Mouse (Mus musculus) hindbrain, embryonic 11.5 days (tissue): Measurements from ENCODE around the gene Epha3. TPM values are rescaled to one million over a fixed set of nuclear protein-coding genes. Genes with fewer than 3 reads are reported as not detected.

Source experiments
- ATAC-seq: fragments of 200-750 bp; cut with Nextera tagmentation; 2 replicates; pipeline ENCODE4 v1.8.0; 2017; ENCODE audit warnings: mild to moderate bottlenecking, moderate TSS enrichment, moderate library complexity; ENCODE audit not compliant: low FRiP score
- DNase-seq: peaks from one replicate; pipeline ENCODE4 v3.0.0-alpha.2; 2015; ENCODE audit warnings: low spot score
- H3K27ac ChIP-seq: fragments of 300-500 bp; sonication (generic); 2 replicates; pipeline ENCODE4 v1.5.1; 2014; ENCODE audit warnings: mild to moderate bottlenecking, low read depth, low read length
- H3K27me3 ChIP-seq: fragments of 300-500 bp; sonication (generic); 2 replicates; pipeline ENCODE4 v1.6.1; 2014; ENCODE audit warnings: mild to moderate bottlenecking, low read length, moderate library complexity, mixed read lengths; ENCODE audit not compliant: control insufficient read depth, insufficient read depth
- H3K36me3 ChIP-seq: fragments of 300-500 bp; sonication (generic); 2 replicates; pipeline ENCODE4 v1.6.1; 2014; ENCODE audit warnings: mild to moderate bottlenecking, low read length, moderate library complexity, mixed read lengths; ENCODE audit not compliant: control insufficient read depth, insufficient read depth
- H3K4me1 ChIP-seq: fragments of 300-500 bp; sonication (generic); replicated peaks from 2 replicates; pipeline ENCODE4 v1.6.1; 2014; ENCODE audit warnings: low read length, mixed read lengths; ENCODE audit not compliant: control insufficient read depth, insufficient read depth
- H3K4me2 ChIP-seq: fragments of 300-500 bp; sonication (generic); replicated peaks from 2 replicates; pipeline ENCODE4 v1.6.1; 2014; ENCODE audit warnings: mild to moderate bottlenecking, low read depth, low read length
- H3K4me3 ChIP-seq: fragments of 300-500 bp; sonication (generic); 2 replicates; pipeline ENCODE4 v1.5.1; 2014; ENCODE audit warnings: low read depth, low read length
- H3K9ac ChIP-seq: fragments of 300-500 bp; sonication (generic); 2 replicates; pipeline ENCODE4 v1.6.1; 2014; ENCODE audit warnings: low read depth, low read length
- H3K9me3 ChIP-seq: fragments of 300-500 bp; sonication (generic); 2 replicates; pipeline ENCODE4 v1.6.1; 2016; ENCODE audit warnings: low read length; ENCODE audit not compliant: control insufficient read depth
- WGBS: fragments of 180-500 bp; shearing (Covaris S2); extraction: QIAGEN DNeasy Blood & Tissue Kit; methylation state at CpG from one replicate; pipeline ENCODE4 v1.1.7; 2014; 5-methylcytosine and 5-hydroxymethylcytosine counted together
- polyA plus RNA-seq: library from polyadenylated mRNA; unstranded; fragments of >200 nt; fragmentation: Nextera tagmentation; extraction: Ambion mirVana; gene quantifications from 2 replicates; pipeline ENCODE4 v1.2.1, GENCODE M21; 2014

Epha3 gene
- polyA plus RNA-seq, 1 experiment from 2014 or later = 68.6 TPM

GRCm38 (mm10) chr16:63777811-63778210, 86.2 kb downstream of the Epha3 start:
- Histone ChIP-seq H3K9ac (no peak overlapping the region), H3K27me3 (no peaks in the 10 kb centered on the region), H3K27ac (no peak overlapping the region), H3K4me3 (no peak overlapping the region), H3K4me2 (no peak overlapping the region), H3K9me3 (no peaks in the 10 kb centered on the region), H3K4me1 (no peaks in the 10 kb centered on the region), H3K36me3 (no peaks in the 10 kb centered on the region)
- 62% methylated on average over 1 of the region's 1 CpGs for WGBS
- ATAC-seq (no peak), DNase-seq (no peak)

GRCm38 (mm10) chr16:63772566-63772965, 91.4 kb downstream of the Epha3 start:
- H3K27ac ChIP-seq = no peak overlapping the region
- H3K4me1 ChIP-seq = no peaks in the 10 kb centered on the region
- H3K4me3 ChIP-seq = no peak overlapping the region
- DNase-seq (no peak), ATAC-seq (no peak)
- WGBS = 85% methylated on average over 3 of the region's 3 CpGs
- H3K4me2 ChIP-seq = no peak overlapping the region
- no peak overlapping the region for H3K9ac ChIP-seq
- H3K9me3 ChIP-seq = no peaks in the 10 kb centered on the region
- H3K27me3 ChIP-seq = no peaks in the 10 kb centered on the region
- H3K36me3 ChIP-seq = no peaks in the 10 kb centered on the region

GRCm38 (mm10) chr16:63767589-63767988, 96.4 kb downstream of the Epha3 start:
- ATAC-seq (no peak), DNase-seq (no peak)
- 87% methylated on average over 5 of the region's 5 CpGs for WGBS
- H3K9ac ChIP-seq = no peak overlapping the region
- H3K4me3 ChIP-seq = no peak overlapping the region
- no peaks in the 10 kb centered on the region for H3K9me3 ChIP-seq
- no peaks in the 10 kb centered on the region for H3K4me1 ChIP-seq
- no peak overlapping the region for H3K4me2 ChIP-seq
- no peaks in the 10 kb centered on the region for H3K36me3 ChIP-seq
- H3K27me3 ChIP-seq = no peaks in the 10 kb centered on the region
- H3K27ac ChIP-seq = no peak overlapping the region

GRCm38 (mm10) chr16:63761177-63761576, 102.8 kb downstream of the Epha3 start:
- DNase-seq = no peak
- WGBS = 47% methylated on average over 4 of the region's 4 CpGs

GRCm38 (mm10) chr16:63760112-63760511, 103.9 kb downstream of the Epha3 start:
- no peaks in the 10 kb centered on the region for H3K9me3 ChIP-seq
- H3K4me2 ChIP-seq = no peak overlapping the region
- no peaks in the 10 kb centered on the region for H3K4me1 ChIP-seq
- H3K4me3 ChIP-seq = no peak overlapping the region
- H3K36me3 ChIP-seq = no peaks in the 10 kb centered on the region
- DNase-seq (no peak), ATAC-seq (no peak)
- 30% methylated on average over 2 of the region's 2 CpGs for WGBS
- H3K27ac ChIP-seq = no peak overlapping the region
- no peaks in the 10 kb centered on the region for H3K27me3 ChIP-seq
- no peak overlapping the region for H3K9ac ChIP-seq

More at GRCm38 (mm10) chr16:63761177-63761576, 102.8 kb downstream of the Epha3 start:
- no peaks in the 10 kb centered on the region for H3K27me3 ChIP-seq
- H3K4me1 ChIP-seq = no peaks in the 10 kb centered on the region
- no peak overlapping the region for H3K4me2 ChIP-seq
- no peak overlapping the region for H3K9ac ChIP-seq
- H3K36me3 ChIP-seq = no peaks in the 10 kb centered on the region
- H3K27ac ChIP-seq = no peak overlapping the region
- ATAC-seq = peak; percentile 64; the same call in 1 of the 2 replicates
- no peaks in the 10 kb centered on the region for H3K9me3 ChIP-seq
- no peak overlapping the region for H3K4me3 ChIP-seq

GRCm38 (mm10) chr16:63753052-63753451, 110.9 kb downstream of the Epha3 start:
- Histone ChIP-seq H3K36me3 (no peaks in the 10 kb centered on the region), H3K9ac (no peak overlapping the region), H3K27ac (0 out of 2 replicates have a peak overlapping the region, but pooled peaks have one; percentile 12), H3K4me3 (no peak overlapping the region), H3K27me3 (no peaks in the 10 kb centered on the region), H3K4me1 (no peaks in the 10 kb centered on the region), H3K4me2 (no peak overlapping the region), H3K9me3 (no peaks in the 10 kb centered on the region)
- peak; percentile 59 for ATAC-seq
- peak; percentile 49 for DNase-seq
- WGBS = 5% methylated on average over 3 of the region's 3 CpGs

- Histone ChIP-seq H3K4me1 (0 out of 2 replicates have a peak, but pooled peaks cover 3% of the 10 kb centered on the region), H3K9ac (no peak overlapping the region), H3K36me3 (no peaks in the 10 kb centered on the region), H3K9me3 (no peaks in the 10 kb centered on the region), H3K27ac (no peak overlapping the region), H3K27me3 (no peaks in the 10 kb centered on the region), H3K4me3 (no peak overlapping the region), H3K4me2 (no peak overlapping the region)
- ATAC-seq (peak; percentile 82), DNase-seq (peak; percentile 48)
- WGBS = 18% methylated on average over 2 of the region's 2 CpGs
Observed at GRCm38 (mm10) chr16:63747817-63748216, 116.2 kb downstream of the Epha3 start.

GRCm38 (mm10) chr16:63745465-63745864, 118.5 kb downstream of the Epha3 start:
- Histone ChIP-seq H3K27me3 (no peaks in the 10 kb centered on the region), H3K4me2 (no peak overlapping the region), H3K4me3 (no peak overlapping the region), H3K9ac (no peak overlapping the region), H3K36me3 (no peaks in the 10 kb centered on the region), H3K4me1 (0 out of 2 replicates have a peak, but pooled peaks cover 3% of the 10 kb centered on the region), H3K9me3 (no peaks in the 10 kb centered on the region), H3K27ac (peak overlapping the region; percentile 24; the same call in 1 of the 2 replicates)
- peak; percentile 20 for DNase-seq
- no peak for ATAC-seq
- WGBS = 57% methylated on average over 5 of the region's 5 CpGs

GRCm38 (mm10) chr16:63743208-63743854, 120.6 kb downstream of the Epha3 start:
- no peaks in the 10 kb centered on the region for H3K9me3 ChIP-seq
- H3K9ac ChIP-seq = no peak overlapping the region
- no peaks in the 10 kb centered on the region for H3K27me3 ChIP-seq
- no peak overlapping the region for H3K4me2 ChIP-seq
- 58% methylated on average over 9 of the region's 9 CpGs for WGBS
- H3K4me1 ChIP-seq = 0 out of 2 replicates have a peak, but pooled peaks cover 3% of the 10 kb centered on the region
- H3K27ac ChIP-seq = no peak overlapping the region
- H3K36me3 ChIP-seq = no peaks in the 10 kb centered on the region
- ATAC-seq (no peak), DNase-seq (no peak)
- H3K4me3 ChIP-seq = no peak overlapping the region
